Comparison of ENCODE assay signal across 30 mouse cellular contexts in the genomic region with DNA sequence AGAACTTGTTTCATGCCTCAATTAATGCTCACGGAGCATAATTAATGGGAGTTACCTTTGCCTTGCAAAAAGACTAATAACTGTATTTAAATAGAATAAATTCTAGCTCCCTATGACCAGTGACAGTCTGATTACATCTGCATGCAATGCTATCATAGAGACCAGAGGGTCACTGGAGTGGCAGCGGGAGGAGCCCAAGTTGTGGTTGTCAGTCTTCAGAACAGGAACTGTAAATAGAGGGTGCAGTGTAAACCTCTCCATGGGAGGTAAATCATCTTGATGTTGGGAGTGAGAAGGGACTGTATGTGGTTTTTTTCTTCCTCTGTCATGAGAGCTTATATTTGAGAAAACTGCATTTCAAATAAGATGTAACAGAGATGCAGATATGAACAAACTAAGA.
DNase-seq lines count a peak whose midpoint lies in the region; ATAC-seq lines count a peak whose summit lies in the region.
"Had no signal": no experiment of that assay in that cellular context is flagged by ENCODE, and none has a peak within 500 bp of the region (broad histone marks: within the 10 kb centered on the region; RNA-seq: fewer than 3 reads in every experiment).

No protein-coding gene starts in this region.

- 74% methylated on average over 2 of the region's 2 CpGs for WGBS in neural tube, embryonic 15.5 days

- H3K36me3 ChIP-seq in neural tube, embryonic 15.5 days, result no peaks in the 10 kb centered on the region
- H3K36me3 ChIP-seq: embryonic facial prominence, embryonic 10.5 days; embryonic facial prominence, embryonic 13.5 days; heart, embryonic 12.5 days; heart, embryonic 15.5 days had no signal

- H3K27ac ChIP-seq in neural tube, embryonic 15.5 days (replicated peaks), result no peak overlapping the region
- H3K27ac ChIP-seq: embryonic facial prominence, embryonic 10.5 days; embryonic facial prominence, embryonic 13.5 days; forebrain, embryonic 13.5 days; gastrocnemius, adult 2 months; heart, embryonic 15.5 days; hindbrain, embryonic 14.5 days; hindbrain, postnatal 0 days had no signal

- H3K4me1 ChIP-seq in neural tube, embryonic 15.5 days, result no peaks in the 10 kb centered on the region
- H3K4me1 ChIP-seq: embryonic facial prominence, embryonic 10.5 days; embryonic facial prominence, embryonic 13.5 days; forebrain, embryonic 13.5 days; heart, embryonic 12.5 days; heart, embryonic 15.5 days had no signal

- peak; percentile 53 for ATAC-seq in common myeloid progenitor, adult 5-6 weeks (replicated peaks; ENCODE audit: low read depth, poor library complexity, severe bottlenecking)
- ATAC-seq in megakaryocyte, adult 5-6 weeks (ENCODE audit: poor library complexity, severe bottlenecking), result peak; percentile 43; the same call in 1 of the 2 replicates
- no peak for ATAC-seq in neural tube, embryonic 15.5 days (ENCODE audit: low FRiP score)
- ATAC-seq: activated CD4-positive, CD25-positive, alpha-beta regulatory T cell, adult 4 months; CD4-positive, CD25-positive, alpha-beta regulatory T cell, adult 4 months; forebrain, embryonic 13.5 days; forebrain, embryonic 16.5 days; hindbrain, postnatal 0 days; inflammation-experienced regulatory T-cells, adult 6 months; intestine, embryonic 16.5 days had no signal

- no peaks in the 10 kb centered on the region for H3K27me3 ChIP-seq in neural tube, embryonic 15.5 days (replicated peaks)
- H3K27me3 ChIP-seq: embryonic facial prominence, embryonic 13.5 days; forebrain, embryonic 13.5 days; heart, embryonic 12.5 days; heart, embryonic 15.5 days had no signal

- H3K9ac ChIP-seq in neural tube, embryonic 15.5 days (replicated peaks), result no peak overlapping the region
- H3K9ac ChIP-seq: embryonic facial prominence, embryonic 13.5 days; forebrain, embryonic 13.5 days; heart, embryonic 12.5 days; heart, embryonic 15.5 days; hindbrain, embryonic 14.5 days had no signal

- no peak overlapping the region for H3K4me3 ChIP-seq in neural tube, embryonic 15.5 days (replicated peaks)
- H3K4me3 ChIP-seq: embryonic facial prominence, embryonic 10.5 days; embryonic facial prominence, embryonic 13.5 days; erythroblast, embryonic 14.5 days; forebrain, embryonic 13.5 days; gastrocnemius, adult 2 months; heart, embryonic 12.5 days; heart, embryonic 15.5 days had no signal

- no peaks in the 10 kb centered on the region for H3K9me3 ChIP-seq in neural tube, embryonic 15.5 days (replicated peaks)
- H3K9me3 ChIP-seq: embryonic facial prominence, embryonic 10.5 days; embryonic facial prominence, embryonic 13.5 days; forebrain, embryonic 13.5 days; heart, embryonic 12.5 days; heart, embryonic 15.5 days had no signal

- no peak overlapping the region for H3K4me2 ChIP-seq in neural tube, embryonic 15.5 days
- H3K4me2 ChIP-seq: embryonic facial prominence, embryonic 13.5 days; forebrain, embryonic 13.5 days; heart, embryonic 12.5 days; heart, embryonic 15.5 days; hindbrain, embryonic 14.5 days had no signal

- DNase-seq in 416B (ENCODE audit: low read depth), result peak; percentile 11
- no peak for DNase-seq in urinary bladder, postnatal 10 days (ENCODE audit: low spot score)
- DNase-seq in kidney, postnatal 14 days, result no peak
- DNase-seq: adrenal gland, adult 8-10 months; adrenal gland, postnatal 25 days; cerebellum, adult 18-20 months; cerebellum, adult 9-10 months; cerebellum, postnatal 14 days; embryo, embryonic 11 days; gastrocnemius, adult 2 months; gastrocnemius, postnatal 14 days; heart, adult 18-20 months; heart, postnatal 10 days; heart, postnatal 36 days had no signal
